Mouse (Mus musculus): ENCODE data around the gene Dnaaf5.

- no peak for TF ChIP-seq EP300 (IDR thresholded peaks at IDR 0.05; ENCODE audit: low read depth)
- no peak for TF ChIP-seq CTCF (IDR thresholded peaks at IDR 0.05; ENCODE audit: low read depth)
Measured at GRCm38 (mm10) chr5:139115507-139115906, 34.5 kb upstream of the Dnaaf5 start.
